Mouse (Mus musculus) forebrain, postnatal 0 days (tissue): ENCODE results near the gene Cog1. TPM values are rescaled to one million over a fixed set of nuclear protein-coding genes. Genes with fewer than 3 reads are reported as not detected.

Experiments used
- ATAC-seq: fragments of 200-750 bp; cut with Nextera tagmentation; 2 replicates; pipeline ENCODE4 v1.8.0; 2017; ENCODE audit warnings: mild to moderate bottlenecking, moderate library complexity
- DNase-seq: peaks from one replicate; pipeline ENCODE4 v3.0.0-alpha.2; 2015
- H3K27ac ChIP-seq: fragments of 300-500 bp; sonication (generic); 2 replicates; pipeline ENCODE4 v1.5.1; 2014; ENCODE audit warnings: low read depth, mild to moderate bottlenecking, antibody characterized with exemption, low read length, moderate library complexity, mixed read lengths
- H3K27me3 ChIP-seq: fragments of 300-500 bp; sonication (generic); 2 replicates; pipeline ENCODE4 v1.6.1; 2014; ENCODE audit warnings: mild to moderate bottlenecking, low read length, mixed read lengths; ENCODE audit not compliant: insufficient read depth
- H3K36me3 ChIP-seq: fragments of 300-500 bp; sonication (generic); 2 replicates; pipeline ENCODE4 v1.6.1; 2014; ENCODE audit warnings: mild to moderate bottlenecking, moderate library complexity; ENCODE audit not compliant: insufficient read depth
- H3K4me1 ChIP-seq: fragments of 300-500 bp; sonication (generic); 2 replicates; pipeline ENCODE4 v1.6.1; 2014; ENCODE audit warnings: antibody characterized with exemption; ENCODE audit not compliant: insufficient read depth
- H3K4me2 ChIP-seq: fragments of 300-500 bp; sonication (generic); 2 replicates; pipeline ENCODE4 v1.6.1; 2014; ENCODE audit warnings: low read depth, mild to moderate bottlenecking, moderate library complexity
- H3K4me3 ChIP-seq: fragments of 300-500 bp; sonication (generic); 2 replicates; pipeline ENCODE4 v1.5.1; 2014; ENCODE audit warnings: low read depth, low read length, mixed read lengths
- H3K9ac ChIP-seq: fragments of 300-500 bp; sonication (generic); 2 replicates; pipeline ENCODE4 v1.6.1; 2014; ENCODE audit warnings: mild to moderate bottlenecking
- H3K9me3 ChIP-seq: fragments of 300-500 bp; sonication (generic); 2 replicates; pipeline ENCODE4 v1.6.1; 2016; ENCODE audit warnings: low read length
- CTCF ChIP-seq: sonication (generic); IDR thresholded peaks from 2 replicates; pipeline ENCODE4 v1.5.1; 2016; ENCODE audit warnings: antibody characterized with exemption, control low read depth, low read depth
- whole genome bisulfite sequencing: fragments of 180-500 bp; shearing (Covaris S2); extraction: QIAGEN DNeasy Blood & Tissue Kit; methylation state at CpG from one replicate; pipeline ENCODE4 v1.1.7; 2014; 5-methylcytosine and 5-hydroxymethylcytosine counted together
- polyA plus RNA-seq: library from polyadenylated mRNA; unstranded; fragments of >200 nt; fragmentation: Nextera tagmentation; extraction: Ambion mirVana; gene quantifications from 2 replicates; pipeline ENCODE4 v1.2.1, GENCODE M21; 2015
- total RNA-seq: library from RNA; depleted of rRNA; stranded (reverse); fragments of >200 nt; gene quantifications from 2 replicates; pipeline ENCODE4 v1.2.3, GENCODE M21; 2014

The Cog1 gene
- total and polyA plus RNA-seq, 2 experiments from 2014 or later: 28.6 to 48.8 TPM

DNA sequence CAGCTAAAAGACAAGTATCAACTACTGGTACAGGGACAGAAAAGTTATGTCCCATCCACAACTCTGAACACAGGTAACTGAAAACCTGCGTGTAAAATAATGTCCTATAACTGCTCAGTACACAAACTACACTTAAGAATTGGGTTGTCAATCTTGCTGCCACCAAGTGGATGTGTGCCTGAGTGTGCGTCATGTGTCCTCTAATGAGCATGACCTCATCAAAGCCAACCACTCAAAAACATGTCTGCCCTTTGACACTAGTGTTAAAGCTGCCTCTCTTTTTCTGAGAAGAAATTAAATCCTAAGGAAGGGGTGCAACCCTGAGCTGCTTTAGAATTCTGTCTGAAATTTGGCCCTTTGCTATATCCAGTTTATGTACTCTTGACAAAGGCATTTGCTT lies 15.3 kb downstream of the Cog1 start:
- H3K4me2 ChIP-seq: no peak overlapping the region
- no peak overlapping the region for H3K27ac ChIP-seq
- H3K4me3 ChIP-seq: no peak overlapping the region
- H3K4me1 ChIP-seq: no peaks in the 10 kb centered on the region
- H3K36me3 ChIP-seq: peaks cover 42% of the 10 kb centered on the region
- H3K9ac ChIP-seq: no peak overlapping the region
- 67% methylated on average over 2 of the region's 2 CpGs for WGBS
- ATAC-seq (no peak), DNase-seq (no peak)
- H3K9me3 ChIP-seq: no peaks in the 10 kb centered on the region
- no peaks in the 10 kb centered on the region for H3K27me3 ChIP-seq
- TF ChIP-seq CTCF: no peak

DNA sequence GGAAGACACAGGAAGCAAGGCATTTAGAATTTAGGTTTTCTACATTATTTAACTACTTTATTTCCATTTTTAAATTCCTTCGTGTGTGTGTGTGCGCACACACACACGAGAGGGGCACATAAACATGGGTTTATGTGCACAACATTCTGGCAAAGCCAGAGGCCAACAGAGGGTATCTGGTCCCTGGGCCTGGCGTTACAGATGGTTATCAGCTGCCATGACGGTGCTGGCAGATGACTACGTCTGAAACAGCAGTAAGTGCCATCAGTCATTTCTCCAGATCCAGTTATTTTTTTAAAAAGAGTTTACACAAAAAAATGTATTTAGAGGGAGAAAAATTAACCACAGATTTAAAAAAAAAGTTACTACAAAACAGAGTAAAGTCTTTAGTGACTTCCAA lies 17.2 kb downstream of the Cog1 start:
- Histone ChIP-seq H3K36me3 (peaks cover 31% of the 10 kb centered on the region), H3K9ac (no peak overlapping the region), H3K4me2 (no peak overlapping the region), H3K4me3 (no peak overlapping the region), H3K27ac (no peak overlapping the region), H3K27me3 (no peaks in the 10 kb centered on the region), H3K4me1 (no peaks in the 10 kb centered on the region), H3K9me3 (no peaks in the 10 kb centered on the region)
- ATAC-seq: no peak
- no peak for TF ChIP-seq CTCF
- DNase-seq: no peak
- 64% methylated on average over 6 of the region's 6 CpGs for WGBS

DNA sequence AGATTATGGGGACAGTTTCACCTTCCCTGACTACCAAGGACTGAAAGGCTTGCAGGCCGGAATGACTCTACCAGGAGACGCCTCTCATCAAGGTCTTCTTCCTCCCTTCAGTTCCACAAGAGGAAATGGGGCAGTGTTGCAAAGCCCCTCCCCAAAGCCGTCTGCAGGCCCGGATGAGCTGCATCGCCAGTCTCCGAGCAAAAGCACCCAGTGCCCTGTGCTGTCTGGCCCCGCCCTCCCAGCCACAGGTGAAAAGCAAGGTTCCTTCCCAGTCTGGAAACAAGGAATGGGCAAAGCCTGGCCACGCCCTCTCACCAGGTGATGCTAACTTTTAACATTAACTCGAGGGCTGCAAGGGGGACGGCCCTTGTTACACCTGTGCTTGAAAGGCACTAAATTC lies 17.7 kb downstream of the Cog1 start:
- Histone ChIP-seq H3K27me3 (no peaks in the 10 kb centered on the region), H3K4me3 (no peak overlapping the region), H3K4me2 (no peak overlapping the region), H3K27ac (no peak overlapping the region), H3K4me1 (no peaks in the 10 kb centered on the region), H3K36me3 (peaks cover 26% of the 10 kb centered on the region), H3K9ac (no peak overlapping the region), H3K9me3 (no peaks in the 10 kb centered on the region)
- WGBS: 68% methylated on average over 10 of the region's 10 CpGs
- no peak for DNase-seq
- ATAC-seq: no peak
- no peak for TF ChIP-seq CTCF

DNA sequence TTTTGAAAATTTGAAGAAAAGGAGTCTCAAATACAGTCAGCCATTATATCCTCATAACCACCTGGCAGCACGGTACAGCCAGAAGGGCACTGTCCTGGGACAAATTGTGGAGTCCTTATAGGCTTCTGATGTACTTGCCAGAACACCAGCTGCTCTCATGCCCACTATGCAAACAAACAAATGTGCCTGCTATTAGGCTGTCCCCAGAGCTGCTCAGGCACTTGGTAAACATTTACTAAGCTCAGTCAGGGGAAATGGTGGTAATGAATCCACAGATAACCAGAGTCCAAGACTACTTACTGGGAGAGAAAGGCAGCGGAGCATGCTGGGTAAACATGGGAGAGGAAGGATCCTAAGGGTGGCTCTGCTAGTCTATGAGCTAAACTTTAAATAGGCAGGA lies 18.2 kb downstream of the Cog1 start:
- WGBS: 58% methylated on average over 2 of the region's 2 CpGs
- peaks cover 21% of the 10 kb centered on the region for H3K36me3 ChIP-seq
- no peak overlapping the region for H3K4me3 ChIP-seq
- ATAC-seq: no peak
- no peak overlapping the region for H3K9ac ChIP-seq
- no peaks in the 10 kb centered on the region for H3K9me3 ChIP-seq
- no peaks in the 10 kb centered on the region for H3K27me3 ChIP-seq
- no peaks in the 10 kb centered on the region for H3K4me1 ChIP-seq
- no peak overlapping the region for H3K27ac ChIP-seq
- no peak for DNase-seq
- no peak overlapping the region for H3K4me2 ChIP-seq
- TF ChIP-seq CTCF: no peak

DNA sequence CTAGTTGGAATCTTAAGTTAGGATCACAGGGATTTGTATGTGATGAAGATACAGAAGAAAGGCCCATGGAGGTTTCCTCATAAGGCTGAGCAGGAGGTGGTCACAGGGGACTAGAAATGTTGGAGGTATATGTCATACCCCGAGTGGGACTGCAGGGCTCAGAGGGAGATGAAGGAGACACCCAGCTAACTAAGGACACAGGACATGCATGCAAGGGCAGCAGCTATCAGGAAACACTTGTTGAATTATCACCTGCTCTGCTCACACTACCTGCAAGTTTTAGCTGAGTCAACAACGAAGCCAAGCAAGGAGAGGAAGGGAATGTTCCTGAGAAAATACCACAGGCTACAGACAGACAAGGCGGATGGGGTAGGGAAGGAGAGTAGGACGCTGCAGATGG lies 18.7 kb downstream of the Cog1 start:
- DNase-seq (no peak), ATAC-seq (no peak)
- no peaks in the 10 kb centered on the region for H3K9me3 ChIP-seq
- WGBS: 88% methylated on average over 4 of the region's 4 CpGs
- no peaks in the 10 kb centered on the region for H3K27me3 ChIP-seq
- H3K4me1 ChIP-seq: no peaks in the 10 kb centered on the region
- TF ChIP-seq CTCF: no peak
- H3K27ac ChIP-seq: no peak overlapping the region
- no peak overlapping the region for H3K4me3 ChIP-seq
- H3K9ac ChIP-seq: no peak overlapping the region
- no peak overlapping the region for H3K4me2 ChIP-seq
- peaks cover 17% of the 10 kb centered on the region for H3K36me3 ChIP-seq

DNA sequence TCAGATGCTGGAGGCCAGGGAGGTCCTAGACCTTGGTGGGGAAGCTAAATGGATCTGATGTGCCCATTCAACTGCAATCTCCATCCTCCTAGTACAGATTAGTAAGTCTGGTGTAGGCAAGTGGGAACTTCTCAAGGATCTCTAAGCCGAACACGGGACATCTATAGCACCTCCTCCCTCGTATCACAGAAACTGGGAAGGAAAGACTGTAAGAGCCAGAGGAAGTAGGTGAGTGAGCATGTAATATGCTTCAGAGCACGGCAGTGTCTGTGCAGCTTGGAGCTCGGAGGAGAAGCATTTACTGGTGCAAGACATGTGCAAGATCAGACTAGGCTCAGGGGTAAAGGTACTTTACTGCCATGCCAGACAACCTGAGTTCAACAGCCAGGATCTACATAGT lies 19.9 kb downstream of the Cog1 start:
- Histone ChIP-seq H3K9me3 (no peaks in the 10 kb centered on the region), H3K4me3 (no peak overlapping the region), H3K27ac (no peak overlapping the region), H3K27me3 (no peaks in the 10 kb centered on the region), H3K36me3 (peaks cover 7% of the 10 kb centered on the region), H3K9ac (no peak overlapping the region), H3K4me1 (no peaks in the 10 kb centered on the region), H3K4me2 (no peak overlapping the region)
- 91% methylated on average over 5 of the region's 5 CpGs for WGBS
- no peak for TF ChIP-seq CTCF
- no peak for DNase-seq
- ATAC-seq: no peak

DNA sequence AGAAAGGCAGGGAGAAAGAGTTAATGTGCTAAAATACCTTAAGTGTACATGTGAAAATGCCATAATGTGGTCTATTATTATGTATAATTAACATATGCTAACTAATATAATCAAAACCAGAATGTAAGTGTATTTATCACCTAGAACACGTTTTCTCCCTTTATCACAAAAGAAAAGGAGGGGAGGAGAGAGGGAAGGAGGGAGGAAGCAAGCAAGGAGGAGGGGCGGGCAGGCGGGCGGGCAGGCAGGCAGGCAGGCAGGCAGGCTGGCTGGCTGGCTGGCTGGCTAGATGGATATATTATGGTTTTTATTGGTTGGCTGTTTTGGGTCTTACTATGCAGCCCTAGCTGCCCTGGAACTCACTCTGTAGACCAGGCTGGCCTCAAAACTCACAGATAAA lies 20.7 kb downstream of the Cog1 start:
- TF ChIP-seq CTCF: no peak
- H3K4me1 ChIP-seq: no peaks in the 10 kb centered on the region
- no peaks in the 10 kb centered on the region for H3K9me3 ChIP-seq

DNA sequence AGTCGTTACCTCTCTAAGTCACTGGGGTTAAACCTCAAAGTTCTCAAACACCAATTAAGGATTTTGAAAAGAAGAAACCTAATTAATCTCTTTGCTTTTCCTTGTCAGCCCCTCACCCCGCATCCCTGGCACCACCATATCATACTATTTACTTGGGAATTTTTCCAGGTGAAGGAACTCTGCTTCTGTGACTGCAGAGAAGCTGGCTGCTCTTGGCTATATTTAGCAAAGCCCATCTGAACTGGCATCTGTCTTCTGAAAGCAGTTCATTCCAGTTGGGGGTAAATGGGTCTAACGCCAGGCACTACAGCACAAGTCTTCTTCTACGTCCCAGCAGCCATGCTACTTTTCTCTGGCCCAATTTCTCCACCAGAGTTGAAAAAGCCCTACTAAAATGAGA lies 24.6 kb downstream of the Cog1 start:
- Histone ChIP-seq H3K4me3 (no peak overlapping the region), H3K9me3 (no peaks in the 10 kb centered on the region), H3K27ac (no peak overlapping the region), H3K27me3 (no peaks in the 10 kb centered on the region), H3K9ac (no peak overlapping the region), H3K36me3 (peaks cover 15% of the 10 kb centered on the region), H3K4me1 (no peaks in the 10 kb centered on the region), H3K4me2 (no peak overlapping the region)
- DNase-seq: peak; percentile 26
- ATAC-seq: no peak
- 69% methylated on average over 4 of the region's 4 CpGs for WGBS
- no peak for TF ChIP-seq CTCF

More for the DNA sequence above, 20.7 kb downstream of the Cog1 start:
- no peaks in the 10 kb centered on the region for H3K27me3 ChIP-seq
- no peak overlapping the region for H3K4me2 ChIP-seq
- peaks cover 5% of the 10 kb centered on the region; the same call in 1 of the 2 replicates for H3K36me3 ChIP-seq
- DNase-seq (no peak), ATAC-seq (no peak)
- no peak overlapping the region for H3K4me3 ChIP-seq
- no peak overlapping the region for H3K27ac ChIP-seq
- no peak overlapping the region for H3K9ac ChIP-seq
- WGBS: 60% methylated on average over 4 of the region's 4 CpGs
